Mouse (Mus musculus) frontal cortex, postnatal 10 days (tissue): ENCODE results near the gene Galk1.
A peak's percentile ranks its signal among the peaks of the same experiment; 100 is the strongest.
"Not testable (repeated sequence)": the region's sequence is repeated elsewhere in the genome, so short reads cannot be mapped to it uniquely, and the experiment has no call there.

Source experiments
- DNase-seq, 2 experiments: peaks; one replicate each; pipeline ENCODE4 v3.0.0; 2022; ENCODE audit warnings: low spot score in 2 of 2, mixed read lengths in 1 of 2

The Galk1 gene

DNA sequence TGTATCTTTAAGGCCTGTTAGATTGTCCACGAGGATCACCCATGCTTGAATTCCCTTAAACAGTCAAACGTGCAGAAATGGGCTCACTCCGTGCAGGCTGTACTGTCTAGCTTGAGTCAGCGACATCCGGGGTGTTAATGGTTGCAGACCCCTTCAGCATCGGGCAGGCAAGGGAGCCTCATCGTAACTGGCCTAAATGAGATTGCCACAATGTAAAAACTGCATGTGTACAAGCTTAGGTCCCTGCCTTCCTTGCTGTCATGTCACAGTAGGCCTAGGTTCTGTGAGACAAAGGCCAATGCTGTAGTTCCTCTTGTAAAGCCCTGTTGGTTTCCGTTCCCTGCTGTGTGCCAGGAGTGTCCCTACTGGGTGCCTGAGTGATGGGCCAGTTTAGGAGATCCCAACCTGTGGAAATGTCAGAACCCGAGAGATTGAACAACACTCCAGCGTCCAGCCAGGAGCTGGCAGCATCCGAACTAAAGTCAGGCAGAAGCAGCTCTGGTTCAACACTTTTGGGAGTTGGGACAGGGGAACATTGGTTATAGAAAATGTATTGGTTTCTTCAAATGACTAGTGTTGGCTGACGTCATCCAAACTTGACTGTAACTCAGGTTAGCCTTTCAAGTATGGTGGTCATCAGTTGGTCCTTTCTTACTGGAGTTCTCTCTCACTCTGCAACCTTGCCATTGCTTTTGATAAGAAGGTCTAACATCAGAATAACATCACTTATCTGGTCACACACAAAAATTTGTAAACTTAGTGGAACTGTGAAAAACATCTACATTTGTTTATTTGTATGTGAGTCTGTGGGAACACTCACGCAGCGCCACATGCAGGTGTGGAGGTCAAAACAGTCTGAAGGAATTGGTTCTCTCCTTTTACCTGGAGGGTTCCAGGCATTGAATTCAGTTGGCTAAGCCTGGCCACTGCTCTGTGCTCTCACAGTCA is 18.7 kb upstream of the Galk1 start:
- DNase-seq, result no peak

DNA sequence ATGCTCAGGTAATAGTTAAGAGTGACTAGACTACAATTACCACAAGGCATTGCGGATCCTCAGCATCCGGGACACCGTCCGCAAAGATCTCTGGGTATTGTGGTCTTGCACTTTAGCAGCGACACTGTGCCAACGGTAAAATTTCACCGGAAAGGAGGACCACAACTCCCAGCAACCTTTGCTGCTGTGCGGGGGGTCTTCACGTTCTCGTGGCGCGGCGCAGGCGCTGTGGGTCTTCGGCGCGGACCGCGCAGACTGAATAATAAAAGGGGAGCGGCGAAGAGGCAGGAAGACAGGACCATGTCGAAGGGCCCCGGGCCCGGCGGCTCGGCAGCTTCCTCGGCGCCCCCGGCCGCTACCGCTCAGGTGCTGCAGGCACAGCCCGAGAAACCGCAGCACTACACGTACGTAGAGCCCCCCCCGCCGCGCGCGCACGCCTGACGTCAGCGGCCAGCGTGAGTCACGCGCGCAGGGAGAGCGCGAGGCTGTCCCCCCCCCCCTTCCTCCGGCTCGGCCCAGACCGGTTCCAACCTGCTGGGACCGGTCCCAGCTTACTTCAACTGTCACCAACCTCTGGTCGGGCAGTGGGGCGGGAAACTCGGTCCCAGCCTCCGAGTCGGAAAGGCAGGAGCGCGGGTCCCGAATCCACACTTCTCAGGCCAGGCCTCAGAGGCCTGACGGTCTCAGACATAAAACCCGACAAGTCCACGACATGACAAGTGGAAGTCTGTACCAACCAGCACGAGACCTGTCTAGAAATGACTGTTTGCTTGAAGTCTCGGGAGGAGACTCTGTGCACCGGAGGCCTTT is 17.8 kb upstream of the Galk1 start, which contains the start of gene Unk:
Gene Unk (plus strand): TSS at position 235 of the 810 bp plus-strand sequence.
- peak; percentile 96 to 97 for DNase-seq

DNA sequence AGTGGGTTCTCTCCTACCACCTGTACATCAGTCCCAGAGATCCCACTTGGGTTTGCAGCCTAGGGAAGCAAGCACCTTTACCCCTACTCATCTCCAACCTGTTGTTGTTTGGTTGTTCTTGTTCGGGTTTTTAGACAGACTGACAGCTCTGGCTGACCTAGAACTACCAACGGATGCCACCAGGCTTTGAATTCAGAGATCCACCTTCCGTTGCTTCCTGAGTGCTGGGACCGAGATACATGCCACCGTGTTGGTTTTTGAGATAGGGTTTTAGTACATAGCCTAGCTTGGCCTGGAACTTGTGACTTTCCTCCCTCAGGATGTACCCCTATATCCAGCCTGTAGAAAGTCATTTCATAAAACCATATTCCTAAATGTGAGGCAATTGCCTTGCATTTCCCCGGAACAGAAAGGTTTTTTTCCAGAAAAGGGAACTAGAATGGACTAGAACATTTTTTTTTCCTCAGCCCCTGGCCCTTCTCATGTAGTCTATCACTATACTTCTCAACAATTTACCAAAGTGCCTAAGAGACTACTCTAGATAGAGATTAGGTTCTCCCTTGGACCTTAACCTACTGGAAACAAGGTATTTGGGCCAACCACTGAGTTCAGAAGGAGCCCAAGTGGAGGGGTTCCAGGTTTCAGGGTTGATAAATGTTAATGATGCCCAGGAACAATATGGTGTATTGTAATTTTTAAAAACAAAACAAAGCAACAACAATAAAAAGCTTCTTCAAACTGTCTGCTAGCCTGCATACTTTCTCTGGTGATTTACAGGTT is 16.8 kb upstream of the Galk1 start:
- DNase-seq, result no peak

DNA sequence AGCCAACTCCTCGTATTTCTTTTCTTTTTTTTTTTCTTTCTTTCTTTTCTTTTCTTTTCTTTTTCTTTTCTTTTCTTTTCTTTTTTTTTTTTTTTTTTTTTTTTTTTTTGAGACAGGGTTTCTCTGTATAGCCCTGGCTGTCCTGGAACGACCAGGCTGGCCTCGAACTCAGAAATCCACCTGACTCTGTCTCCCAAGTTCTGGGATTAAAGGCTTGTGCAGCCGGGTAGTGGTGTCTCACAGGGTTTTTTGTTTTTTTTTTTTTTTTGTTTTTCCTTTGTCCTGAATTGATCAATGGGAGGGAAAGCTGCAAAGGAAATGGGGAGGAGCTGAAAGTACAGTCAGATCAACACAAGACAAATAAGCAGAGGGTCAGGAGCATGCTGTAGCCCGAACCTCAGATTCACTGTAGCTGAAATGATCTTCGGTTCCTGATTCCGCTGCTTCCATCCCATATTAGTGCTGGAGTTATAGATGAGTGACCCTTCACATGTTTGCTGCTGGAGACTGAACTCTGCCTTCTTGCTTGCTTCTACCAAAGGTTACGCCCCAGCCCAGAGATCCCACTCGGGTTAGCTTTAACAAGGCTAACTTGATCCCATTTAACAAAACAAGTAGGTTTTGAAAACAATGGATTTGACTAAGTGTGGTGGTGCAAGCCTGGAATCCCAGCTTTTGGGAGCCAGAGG is 15.8 kb upstream of the Galk1 start:
- DNase-seq, result no peak

DNA sequence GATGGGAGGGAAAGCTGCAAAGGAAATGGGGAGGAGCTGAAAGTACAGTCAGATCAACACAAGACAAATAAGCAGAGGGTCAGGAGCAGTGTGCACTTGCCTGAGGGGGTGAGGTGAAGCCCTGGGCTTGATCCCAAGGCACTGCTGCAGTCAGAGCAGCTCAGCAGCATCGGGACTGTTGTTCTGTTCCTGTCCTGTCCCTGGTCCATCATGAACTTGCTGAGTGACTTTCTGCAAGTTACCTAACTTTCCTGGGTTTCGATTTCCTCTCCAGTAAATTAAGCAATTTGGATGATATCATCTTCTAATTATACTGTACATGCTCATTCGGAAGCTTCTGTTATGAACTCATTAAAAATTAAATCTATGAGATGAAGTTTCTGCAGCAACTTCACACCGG is 15.2 kb upstream of the Galk1 start, which contains the start of gene H3f3b:
Gene H3f3b (minus strand): TSS at position 207 of the 400 bp plus-strand sequence.
- no peak for DNase-seq

DNA sequence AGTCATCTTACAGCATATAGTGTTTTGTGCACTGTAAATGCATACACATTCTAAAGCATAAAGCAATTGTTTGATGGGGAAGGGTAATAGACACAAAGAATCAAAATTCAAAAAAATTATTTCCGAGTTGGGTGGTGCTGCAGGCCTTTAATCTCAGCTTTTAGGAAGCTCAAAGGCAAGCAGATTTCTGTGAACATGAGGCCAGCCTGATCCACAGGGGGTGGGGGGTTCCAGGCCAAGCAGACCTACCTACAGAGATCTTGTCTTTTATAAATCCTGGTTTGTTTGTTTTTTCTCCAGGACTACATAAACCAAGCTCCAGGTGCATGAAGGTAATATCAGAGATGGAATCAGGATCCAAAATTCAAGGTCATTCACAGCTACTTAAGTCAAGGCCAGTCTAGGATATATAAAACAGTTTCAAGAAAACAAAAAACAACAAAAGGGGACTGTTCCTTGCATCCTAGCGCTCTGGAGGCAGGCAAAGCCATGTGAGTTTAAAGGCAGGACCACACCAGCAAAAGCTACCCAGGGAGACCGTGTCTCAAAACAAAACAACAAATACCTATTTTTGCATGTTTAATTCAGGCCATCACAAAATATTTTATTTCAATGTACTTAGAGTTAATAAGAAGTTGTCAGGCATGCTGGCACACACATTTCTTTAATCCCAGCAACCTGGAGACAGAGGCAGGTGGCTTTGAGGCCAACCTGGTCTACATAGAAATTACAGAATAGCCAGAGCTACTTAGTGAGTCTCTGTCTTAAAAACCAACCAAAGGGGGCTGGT is 12.7 kb upstream of the Galk1 start:
- no peak for DNase-seq

DNA sequence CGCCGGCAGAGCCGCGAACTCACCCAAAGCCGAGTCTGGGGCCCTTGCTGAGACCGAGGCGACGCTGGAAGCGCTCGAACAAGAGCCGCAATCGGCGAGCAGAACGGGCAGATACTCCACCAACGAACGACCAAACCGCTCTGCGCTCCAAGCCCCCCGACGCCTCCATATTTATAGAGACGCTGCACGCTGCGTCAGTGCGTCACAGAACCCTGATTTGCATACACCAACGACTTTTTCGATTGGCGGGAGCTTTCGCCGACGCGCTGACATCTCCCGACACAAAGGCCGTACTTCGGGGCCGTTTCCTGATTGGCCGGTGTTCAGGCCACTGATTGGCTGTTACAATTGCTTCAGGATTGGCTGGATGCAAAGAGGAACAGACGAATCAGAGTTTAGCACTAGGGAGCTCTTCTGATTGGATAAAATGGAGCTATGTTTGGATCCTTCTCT is 11.9 kb upstream of the Galk1 start:
- peak; percentile 95 to 98 for DNase-seq

DNA sequence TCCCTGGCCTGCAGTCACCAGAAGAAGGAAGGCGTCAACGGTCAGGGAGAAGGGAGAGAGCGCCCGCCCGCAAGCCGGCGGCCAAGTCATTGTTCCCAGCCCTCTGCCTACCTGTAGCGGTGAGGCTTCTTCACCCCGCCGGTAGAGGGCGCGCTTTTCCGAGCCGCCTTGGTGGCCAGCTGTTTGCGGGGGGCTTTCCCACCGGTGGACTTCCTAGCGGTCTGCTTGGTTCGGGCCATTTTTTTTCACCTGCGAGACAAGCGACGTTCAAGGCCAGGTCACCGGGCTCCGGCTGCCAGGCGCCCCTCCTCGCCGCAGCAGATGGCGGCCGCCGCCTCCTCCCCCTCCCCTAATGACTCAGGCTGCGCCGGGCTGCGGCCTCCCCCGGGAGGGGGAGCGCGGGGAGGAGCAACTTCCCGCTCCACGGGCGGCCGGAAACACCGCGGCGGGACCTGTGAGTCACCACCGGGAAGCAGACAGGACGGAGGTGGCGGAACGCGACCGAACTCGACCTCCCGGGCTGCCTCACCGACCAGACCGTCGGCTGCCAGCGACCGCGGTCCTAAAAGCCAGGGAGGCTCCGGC is 11.3 kb upstream of the Galk1 start:
- DNase-seq, result peak; percentile 71 to 78

DNA sequence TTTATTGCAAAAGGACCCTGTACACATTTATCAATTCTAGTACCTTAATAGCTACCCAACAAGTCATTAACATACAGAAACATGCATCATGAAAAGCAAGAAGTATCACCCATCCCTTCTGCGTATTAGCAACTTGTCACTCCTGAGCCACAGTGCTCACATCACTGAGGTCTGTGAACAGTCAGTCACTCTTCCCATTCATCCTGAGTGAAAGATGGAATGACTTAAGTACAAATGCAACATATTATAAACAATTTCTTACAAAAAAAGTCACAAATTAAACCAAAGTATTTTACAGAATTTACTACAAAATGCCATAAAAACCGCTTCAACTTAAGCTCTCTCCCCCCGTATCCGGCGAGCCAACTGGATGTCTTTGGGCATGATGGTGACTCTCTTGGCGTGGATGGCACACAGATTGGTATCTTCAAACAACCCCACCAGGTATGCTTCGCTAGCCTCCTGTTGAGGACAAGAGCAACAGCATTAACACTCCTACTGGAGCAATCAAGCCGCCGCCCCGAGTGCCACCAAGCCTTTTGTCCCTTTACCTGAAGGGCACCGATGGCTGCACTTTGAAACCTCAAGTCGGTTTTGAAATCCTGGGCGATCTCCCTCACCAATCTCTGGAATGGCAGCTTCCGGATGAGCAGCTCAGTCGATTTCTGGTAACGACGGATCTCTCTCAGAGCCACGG is 10.7 kb upstream of the Galk1 start:
- DNase-seq, result not testable (repeated sequence)

DNA sequence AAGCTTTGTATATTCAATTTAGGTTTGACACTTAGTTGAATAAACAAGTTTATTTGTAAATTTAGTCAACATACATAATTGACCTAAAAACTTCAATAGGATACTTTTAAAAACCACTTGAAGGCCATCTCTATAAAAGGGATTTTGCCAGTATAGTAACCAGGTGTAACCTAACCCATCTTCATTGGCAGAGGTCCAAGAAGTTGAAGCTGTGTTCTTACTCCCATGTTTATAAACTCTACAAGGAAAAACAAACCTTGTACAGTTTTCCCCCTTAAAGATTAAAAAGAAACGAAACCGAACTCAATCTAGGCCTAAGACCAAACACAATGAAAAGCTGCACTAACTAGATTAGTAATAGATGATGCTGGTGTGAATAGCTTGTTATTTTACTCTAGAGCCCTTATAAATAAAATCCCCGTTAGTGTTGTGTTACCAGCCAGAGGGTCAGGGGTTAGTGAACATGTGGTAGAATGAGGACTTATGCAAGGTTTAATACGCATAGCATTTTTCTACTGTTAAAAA is 9.8 kb upstream of the Galk1 start:
- DNase-seq, result no peak

DNA sequence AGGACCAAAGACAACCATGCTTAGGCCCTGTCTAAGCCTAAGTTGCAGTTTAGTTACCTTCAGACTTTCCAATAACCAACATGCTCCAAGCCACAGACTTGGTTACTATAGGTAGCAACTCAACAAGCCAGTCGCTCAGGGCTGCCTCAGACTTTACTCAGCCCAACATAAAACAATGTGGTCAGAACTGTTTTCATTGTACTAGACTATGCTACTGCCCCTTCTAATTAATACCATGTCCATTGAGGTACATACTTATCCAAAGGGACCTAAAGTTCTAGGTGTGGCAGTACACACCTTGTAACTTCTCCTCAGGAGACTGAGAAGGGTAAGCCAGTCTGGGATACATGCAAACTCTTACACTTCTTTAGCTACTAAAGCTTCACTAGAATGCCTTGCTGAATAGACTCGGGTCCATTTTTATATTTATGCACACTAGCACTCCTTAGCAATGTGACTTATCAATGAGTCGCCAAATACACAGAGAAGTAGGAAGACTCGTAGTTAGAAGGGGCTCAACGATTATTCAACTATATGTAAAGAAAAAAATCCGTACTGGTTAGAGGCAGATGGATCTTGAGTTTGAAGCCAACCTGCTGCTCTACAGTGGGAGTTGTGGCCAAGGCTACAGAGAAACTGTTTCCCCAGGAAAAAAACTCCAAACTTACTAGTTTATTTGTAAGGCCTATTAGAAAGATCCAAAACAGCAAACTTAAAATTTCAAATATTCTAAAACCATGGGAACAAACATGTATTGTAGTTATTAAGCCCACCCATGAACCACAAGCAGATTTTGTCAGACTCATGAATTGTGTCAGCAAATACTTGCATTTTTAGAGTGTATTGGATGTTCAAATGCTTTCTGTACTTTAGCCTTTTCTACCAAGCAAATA is 9.1 kb upstream of the Galk1 start:
- no peak for DNase-seq

DNA sequence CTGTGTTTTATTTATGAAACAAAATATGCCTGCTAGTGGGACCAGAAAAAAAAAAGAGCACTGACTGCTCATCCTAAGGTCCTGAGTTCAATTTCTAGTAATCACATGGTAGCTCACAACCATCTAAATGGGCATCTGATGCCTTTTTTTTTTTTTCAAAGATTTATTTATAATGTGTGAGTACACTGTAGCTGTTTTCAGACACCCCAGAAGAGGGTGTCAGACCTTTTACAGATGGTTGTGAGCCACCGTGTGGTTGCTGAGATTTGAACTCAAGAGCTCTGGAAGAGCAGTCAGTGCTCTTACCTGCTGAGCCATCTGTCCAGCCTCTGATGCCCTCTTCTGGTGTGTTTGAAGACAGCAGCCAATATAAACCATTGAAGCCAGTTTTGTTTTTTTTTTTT is 8.0 kb upstream of the Galk1 start:
- no peak for DNase-seq

DNA sequence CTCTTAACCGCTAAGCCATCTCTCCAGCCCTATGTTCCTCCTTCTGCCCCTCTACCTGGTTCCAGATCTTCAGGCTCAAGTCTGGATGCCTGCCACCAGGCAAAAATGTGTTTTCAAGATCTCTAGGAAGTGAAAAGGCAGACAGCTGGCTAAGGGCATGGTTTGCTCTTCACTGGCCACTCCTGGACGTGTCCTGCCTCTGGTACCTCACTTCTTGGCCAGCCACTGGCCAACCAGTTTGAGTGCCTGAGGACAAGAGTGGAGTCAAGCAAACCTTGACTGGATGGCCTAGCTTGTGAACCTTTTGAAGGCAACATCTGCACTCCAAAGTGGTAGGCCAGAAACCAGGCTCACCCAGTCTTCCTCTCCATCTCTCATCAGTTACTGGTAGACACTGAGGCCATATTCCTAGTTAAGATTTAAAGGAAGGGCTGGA is 7.5 kb upstream of the Galk1 start:
- no peak for DNase-seq

DNA sequence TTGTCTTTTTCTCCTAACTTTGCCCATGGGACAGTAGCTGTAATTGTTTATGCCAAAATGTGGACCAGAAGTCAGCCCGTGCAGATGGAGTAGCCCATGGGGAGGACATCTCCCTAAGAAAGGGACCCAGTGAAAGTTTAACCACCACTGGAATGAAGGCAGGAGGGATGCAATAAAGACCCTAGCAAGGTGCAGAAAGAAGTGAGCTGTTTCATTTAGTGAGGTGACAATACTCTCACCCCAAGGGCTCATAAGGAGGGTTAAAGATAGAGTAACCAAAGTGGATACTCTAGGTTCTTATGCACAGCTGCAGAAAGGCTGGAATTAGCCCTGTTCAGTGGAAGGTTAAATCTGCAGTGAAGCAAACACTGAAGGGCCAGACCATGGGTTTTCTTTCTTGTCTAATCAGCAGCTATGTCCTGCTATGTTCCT is 6.9 kb upstream of the Galk1 start:
- DNase-seq, result no peak

DNA sequence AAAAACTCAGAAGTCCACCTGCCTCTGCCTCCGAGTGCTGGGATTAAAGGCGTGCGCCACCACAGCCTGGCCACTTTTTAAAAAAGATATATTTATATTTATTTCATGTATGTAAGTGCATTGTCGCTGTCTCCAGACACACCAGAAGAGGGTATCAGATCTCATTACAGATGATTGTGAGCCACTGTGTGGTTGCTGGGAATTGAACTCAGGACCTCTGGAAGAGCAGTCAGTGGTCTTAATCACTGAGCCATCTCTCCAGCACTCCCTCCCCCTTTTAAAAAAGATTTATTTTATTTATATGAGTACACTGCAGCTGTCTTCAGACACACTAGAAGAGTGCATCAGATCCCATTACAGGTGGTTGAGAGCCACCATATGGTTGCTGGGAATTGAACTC is 6.3 kb upstream of the Galk1 start:
- not testable (repeated sequence) for DNase-seq

DNA sequence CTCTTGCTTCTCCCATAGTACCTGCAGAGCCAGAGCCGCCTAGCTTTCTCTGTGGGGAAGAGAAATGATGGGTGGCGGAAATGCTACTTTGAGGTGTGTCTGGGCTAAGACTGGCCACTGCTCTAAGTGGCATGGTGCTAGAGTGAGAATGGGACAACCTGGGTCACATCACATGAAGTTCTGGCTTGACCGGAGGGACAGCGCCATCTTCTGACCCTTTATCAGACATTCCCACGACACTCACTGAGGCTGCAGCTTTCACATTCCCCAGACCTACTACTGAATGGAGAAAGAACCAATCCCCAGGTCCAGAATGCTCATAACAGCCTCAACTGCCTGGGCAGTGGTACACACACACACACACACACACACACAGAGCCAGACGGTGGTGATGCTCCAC is 5.6 kb upstream of the Galk1 start:
- no peak for DNase-seq

DNA sequence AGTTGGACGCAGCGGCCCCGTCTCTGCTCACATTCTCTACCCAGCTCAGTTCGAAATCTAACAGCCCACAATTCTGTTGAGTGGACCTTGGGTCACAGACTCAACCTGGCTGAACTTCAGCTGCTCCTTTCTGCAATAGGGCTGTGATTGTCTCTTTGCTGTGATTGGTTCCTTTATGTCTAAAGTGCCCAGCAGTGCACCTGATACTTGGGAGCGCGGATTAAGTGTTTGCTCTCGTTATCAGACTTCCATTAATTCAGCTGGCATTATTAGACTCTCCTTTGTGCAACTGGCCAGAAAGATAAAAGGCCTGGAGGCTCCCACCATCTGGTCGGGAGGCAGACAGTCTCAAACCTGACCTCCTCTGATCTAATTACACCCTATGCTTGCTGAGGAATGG is 2.3 kb upstream of the Galk1 start:
- no peak for DNase-seq
